Mouse (Mus musculus): ENCODE data around the gene Col4a2. TPM values are rescaled to one million over a fixed set of nuclear protein-coding genes. Genes with fewer than 3 reads are reported as not detected.
A peak's percentile ranks its signal among the peaks of the same experiment; 100 is the strongest.

The Col4a2 gene
- polyA plus RNA-seq, 1 experiment from 2014 or later, result 76.7 TPM

DNA sequence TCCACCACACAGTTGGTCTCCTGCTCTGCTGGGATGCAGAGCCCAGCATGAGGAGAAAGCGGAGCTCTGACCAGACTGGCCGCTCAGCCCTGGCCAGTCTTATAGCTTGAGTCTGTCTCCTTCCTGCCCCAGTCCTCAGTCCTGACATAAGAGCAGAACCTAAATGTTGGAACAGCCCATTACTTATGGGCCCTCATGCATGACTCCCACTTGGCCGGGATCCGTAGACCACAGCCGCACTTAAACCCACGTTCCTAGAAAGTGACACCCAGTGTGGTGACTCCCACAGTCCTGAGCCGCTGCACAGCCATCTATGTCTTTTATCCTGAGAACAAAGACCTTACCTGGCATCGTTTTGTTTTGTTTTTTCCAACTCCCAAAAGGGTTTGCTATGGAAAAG, 2.0 kb downstream of the Col4a2 start:
- ATAC-seq (ENCODE audit: low FRiP score, low read depth), result no peak
- Histone ChIP-seq H3K9ac (no peak overlapping the region), H3K27ac (no peak overlapping the region), H3K27me3 (replicated peaks) (peaks cover 46% of the 10 kb centered on the region), H3K4me1 (peaks cover 24% of the 10 kb centered on the region), H3K4me2 (replicated peaks) (peak overlapping the region; percentile 90), H3K36me3 (no peaks in the 10 kb centered on the region), H3K4me3 (0 out of 2 replicates have a peak overlapping the region, but pooled peaks have one; percentile 9), H3K9me3 (no peaks in the 10 kb centered on the region)
- 77% methylated on average over 8 of the region's 8 CpGs for WGBS

DNA sequence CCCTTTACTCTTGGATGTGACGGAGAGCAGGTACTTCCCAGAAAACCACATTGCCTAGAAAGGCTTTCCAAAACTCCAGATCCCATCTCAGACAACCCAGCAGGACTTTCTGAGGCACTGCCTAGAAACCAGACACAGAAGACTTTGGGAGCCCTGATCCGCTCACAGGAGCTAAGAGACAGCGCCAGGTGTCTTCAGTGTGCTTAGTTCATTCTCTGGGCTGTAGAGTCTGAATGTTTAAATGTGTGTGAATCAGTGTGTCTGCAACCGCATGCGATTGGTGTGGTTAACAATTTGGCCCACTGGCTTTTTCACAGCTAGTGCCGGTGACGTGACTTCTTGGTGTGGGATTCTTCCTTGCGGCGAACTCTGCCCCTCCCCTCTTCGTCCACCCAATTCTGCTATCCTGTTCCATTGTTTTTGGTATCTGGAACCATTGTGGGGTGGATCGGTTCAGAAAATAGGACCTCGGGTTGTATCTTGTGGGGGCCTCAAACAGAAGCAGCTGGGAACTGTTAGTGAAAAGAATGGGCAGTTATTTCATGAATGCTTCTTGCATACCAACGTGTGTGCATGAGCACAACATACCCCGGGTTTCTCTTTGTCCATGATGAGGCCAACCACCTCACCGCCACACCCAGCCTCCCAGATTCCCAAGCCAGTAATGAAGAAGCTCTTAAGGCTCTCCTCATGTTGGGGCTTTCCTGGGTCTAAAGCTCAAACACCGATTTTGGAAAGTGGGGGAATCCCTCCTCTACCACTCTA, 2.8 kb downstream of the Col4a2 start:
- H3K27ac ChIP-seq, result no peak overlapping the region
- H3K36me3 ChIP-seq, result no peaks in the 10 kb centered on the region
- H3K4me3 ChIP-seq, result no peak overlapping the region
- peaks cover 43% of the 10 kb centered on the region for H3K27me3 ChIP-seq (replicated peaks)
- no peaks in the 10 kb centered on the region for H3K9me3 ChIP-seq
- ATAC-seq (ENCODE audit: low FRiP score, low read depth), result no peak
- H3K4me1 ChIP-seq, result peaks cover 24% of the 10 kb centered on the region
- H3K9ac ChIP-seq, result no peak overlapping the region
- WGBS, result 80% methylated on average over 16 of the region's 16 CpGs
- H3K4me2 ChIP-seq (replicated peaks), result no peak overlapping the region; the same call in 1 of the 2 replicates

DNA sequence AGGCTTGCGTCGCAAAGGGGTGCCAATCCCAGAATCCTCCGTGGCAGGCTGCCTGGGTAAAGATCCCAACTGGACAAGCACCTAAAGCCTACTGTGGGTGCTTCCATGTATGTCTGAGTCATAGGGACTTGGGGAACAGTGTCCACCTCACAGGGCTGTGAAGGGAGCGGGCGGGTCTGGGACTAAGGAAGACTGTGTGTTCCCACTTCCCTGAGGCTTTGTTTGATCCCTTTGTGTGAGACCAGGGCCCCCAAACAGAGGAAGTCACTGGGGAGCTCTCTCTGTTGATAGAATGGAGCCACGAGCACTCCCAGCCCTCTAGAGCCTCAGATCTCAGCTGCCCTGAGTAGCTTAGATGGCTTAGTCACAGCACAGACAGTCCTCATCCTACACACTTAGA, 3.5 kb downstream of the Col4a2 start:
- no peak overlapping the region for H3K9ac ChIP-seq
- no peak for ATAC-seq (ENCODE audit: low FRiP score, low read depth)
- H3K4me1 ChIP-seq, result peaks cover 24% of the 10 kb centered on the region
- no peak overlapping the region; the same call in 1 of the 2 replicates for H3K4me2 ChIP-seq (replicated peaks)
- WGBS, result 78% methylated on average over 6 of the region's 6 CpGs
- no peak overlapping the region for H3K27ac ChIP-seq
- H3K4me3 ChIP-seq, result no peak overlapping the region
- H3K9me3 ChIP-seq, result no peaks in the 10 kb centered on the region
- peaks cover 41% of the 10 kb centered on the region for H3K27me3 ChIP-seq (replicated peaks)
- no peaks in the 10 kb centered on the region for H3K36me3 ChIP-seq

DNA sequence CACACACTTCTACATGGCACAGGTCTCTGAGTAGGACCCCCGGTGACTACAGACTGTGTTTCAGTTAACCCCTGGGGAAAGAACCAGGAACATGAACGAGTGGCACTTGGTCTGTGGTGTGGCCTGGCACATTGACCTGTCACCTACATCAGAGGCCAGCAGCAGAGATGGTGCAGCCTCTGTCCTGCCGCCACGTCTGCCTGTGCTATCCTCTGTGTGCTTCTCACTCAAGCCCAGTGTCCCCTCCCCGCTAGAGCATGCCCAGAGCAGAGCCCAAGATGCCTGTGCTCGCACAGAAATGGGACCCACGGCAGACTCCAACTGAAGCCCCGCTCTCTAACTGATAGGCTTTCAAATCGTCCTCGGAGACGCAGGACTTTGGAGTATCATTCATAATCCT, 6.8 kb downstream of the Col4a2 start:
- no peaks in the 10 kb centered on the region for H3K9me3 ChIP-seq
- no peak overlapping the region for H3K4me3 ChIP-seq
- H3K9ac ChIP-seq, result no peak overlapping the region
- no peaks in the 10 kb centered on the region; the same call in 1 of the 2 replicates for H3K4me1 ChIP-seq
- no peak overlapping the region for H3K27ac ChIP-seq
- no peak overlapping the region for H3K4me2 ChIP-seq (replicated peaks)
- 91% methylated on average over 11 of the region's 11 CpGs for WGBS
- no peaks in the 10 kb centered on the region for H3K36me3 ChIP-seq
- H3K27me3 ChIP-seq (replicated peaks), result peaks cover 8% of the 10 kb centered on the region
- ATAC-seq (ENCODE audit: low FRiP score, low read depth), result no peak

DNA sequence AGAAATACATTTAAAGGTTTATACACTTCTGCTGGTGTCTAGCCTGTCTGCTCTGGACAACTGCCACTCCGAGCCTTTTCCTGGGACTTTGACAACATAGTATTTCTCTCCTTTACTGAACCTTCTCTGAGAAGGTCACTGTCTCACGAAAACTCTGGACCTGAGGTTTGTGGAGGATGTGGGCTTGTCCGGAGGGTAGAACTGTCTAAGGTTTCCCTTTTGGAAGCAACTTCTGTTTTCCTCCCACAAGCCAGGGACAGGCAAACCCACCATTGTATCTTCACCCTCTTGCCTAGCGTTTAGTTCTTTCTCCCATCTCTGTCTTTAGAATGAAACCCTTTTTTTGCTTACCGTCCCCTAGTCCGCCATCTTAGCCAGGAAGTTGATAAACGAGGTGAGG, 9.2 kb downstream of the Col4a2 start:
- H3K4me3 ChIP-seq, result no peak overlapping the region
- no peak overlapping the region for H3K27ac ChIP-seq
- no peak overlapping the region for H3K9ac ChIP-seq
- H3K4me1 ChIP-seq, result peaks cover 3% of the 10 kb centered on the region; the same call in 1 of the 2 replicates
- 90% methylated on average over 7 of the region's 7 CpGs for WGBS
- H3K9me3 ChIP-seq, result no peaks in the 10 kb centered on the region
- no peak overlapping the region for H3K4me2 ChIP-seq (replicated peaks)
- no peaks in the 10 kb centered on the region for H3K27me3 ChIP-seq (replicated peaks)
- no peaks in the 10 kb centered on the region for H3K36me3 ChIP-seq
- ATAC-seq (ENCODE audit: low FRiP score, low read depth), result no peak

DNA sequence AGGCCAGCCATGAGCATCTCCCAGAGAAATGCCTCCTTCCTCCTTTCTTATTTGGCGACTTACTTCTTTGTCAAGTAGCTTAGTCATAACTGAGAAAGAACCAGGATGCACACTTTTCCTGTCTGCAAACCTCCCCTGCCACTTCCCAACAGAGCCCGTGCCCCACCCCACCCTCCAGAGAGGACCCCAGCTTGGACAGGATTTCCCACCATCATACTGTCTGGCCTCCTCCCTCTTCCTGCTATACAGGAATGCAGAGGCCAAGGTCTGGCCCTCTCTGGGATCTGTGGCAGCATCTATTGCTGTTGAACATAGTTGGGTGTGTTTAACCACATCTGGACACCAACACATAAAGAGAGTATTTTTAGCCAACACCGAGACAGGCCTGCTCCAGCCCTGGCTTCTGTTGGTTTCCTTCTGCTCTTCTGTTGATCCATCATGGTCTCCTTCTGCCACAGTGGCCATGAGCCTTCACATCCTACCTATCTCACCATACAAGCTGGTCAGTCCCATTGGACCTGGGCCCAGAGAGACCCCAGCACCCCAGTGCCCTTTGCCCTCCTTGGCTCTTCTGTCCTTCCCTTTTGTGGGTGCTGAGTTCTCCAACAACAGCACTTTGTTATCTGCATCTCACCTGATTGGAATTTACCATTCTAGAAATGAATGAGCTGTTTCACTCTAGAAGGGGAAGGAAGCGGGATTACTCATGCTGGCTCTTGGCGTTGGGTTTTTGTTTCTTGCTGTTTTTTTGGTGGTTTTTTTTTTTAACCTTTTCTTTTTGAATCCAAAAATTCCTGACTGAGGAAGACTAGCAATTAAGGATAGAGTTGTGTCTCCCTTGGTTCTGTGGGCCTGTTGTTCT, 10.3 kb downstream of the Col4a2 start:
- no peak overlapping the region for H3K4me3 ChIP-seq
- ATAC-seq (ENCODE audit: low FRiP score, low read depth), result no peak
- 88% methylated on average over 5 of the region's 5 CpGs for WGBS
- peaks cover 3% of the 10 kb centered on the region; the same call in 1 of the 2 replicates for H3K4me1 ChIP-seq
- H3K4me2 ChIP-seq (replicated peaks), result no peak overlapping the region
- no peak overlapping the region for H3K27ac ChIP-seq
- no peaks in the 10 kb centered on the region for H3K36me3 ChIP-seq
- H3K9ac ChIP-seq, result no peak overlapping the region
- H3K9me3 ChIP-seq, result no peaks in the 10 kb centered on the region
- H3K27me3 ChIP-seq (replicated peaks), result no peaks in the 10 kb centered on the region

DNA sequence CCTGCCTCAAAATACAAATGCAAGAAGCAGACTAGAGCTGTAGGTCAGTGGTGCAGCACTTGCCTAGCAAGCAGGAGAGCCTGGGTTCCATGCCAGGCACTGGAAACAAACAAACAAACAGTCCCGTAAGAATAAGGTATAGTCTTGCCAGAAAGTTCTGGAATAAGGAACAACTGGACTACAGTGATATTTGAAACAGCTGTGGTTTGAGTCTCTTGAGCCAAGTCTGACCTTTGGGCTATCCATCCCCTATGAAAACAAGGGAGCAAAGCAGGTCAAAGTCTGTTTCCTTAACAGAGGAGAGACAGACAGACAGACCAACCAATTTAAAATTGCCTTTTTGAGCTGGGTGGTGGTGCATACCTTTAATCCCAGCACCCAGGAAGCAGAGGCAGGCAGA, 11.1 kb downstream of the Col4a2 start:
- H3K4me2 ChIP-seq (replicated peaks), result no peak overlapping the region
- H3K4me3 ChIP-seq, result no peak overlapping the region
- 87% methylated on average over 1 of the region's 1 CpGs for WGBS
- H3K4me1 ChIP-seq, result peaks cover 3% of the 10 kb centered on the region; the same call in 1 of the 2 replicates
- no peak overlapping the region for H3K27ac ChIP-seq
- no peaks in the 10 kb centered on the region for H3K27me3 ChIP-seq (replicated peaks)
- no peaks in the 10 kb centered on the region for H3K36me3 ChIP-seq
- no peaks in the 10 kb centered on the region for H3K9me3 ChIP-seq
- ATAC-seq (ENCODE audit: low FRiP score, low read depth), result no peak
- no peak overlapping the region for H3K9ac ChIP-seq

DNA sequence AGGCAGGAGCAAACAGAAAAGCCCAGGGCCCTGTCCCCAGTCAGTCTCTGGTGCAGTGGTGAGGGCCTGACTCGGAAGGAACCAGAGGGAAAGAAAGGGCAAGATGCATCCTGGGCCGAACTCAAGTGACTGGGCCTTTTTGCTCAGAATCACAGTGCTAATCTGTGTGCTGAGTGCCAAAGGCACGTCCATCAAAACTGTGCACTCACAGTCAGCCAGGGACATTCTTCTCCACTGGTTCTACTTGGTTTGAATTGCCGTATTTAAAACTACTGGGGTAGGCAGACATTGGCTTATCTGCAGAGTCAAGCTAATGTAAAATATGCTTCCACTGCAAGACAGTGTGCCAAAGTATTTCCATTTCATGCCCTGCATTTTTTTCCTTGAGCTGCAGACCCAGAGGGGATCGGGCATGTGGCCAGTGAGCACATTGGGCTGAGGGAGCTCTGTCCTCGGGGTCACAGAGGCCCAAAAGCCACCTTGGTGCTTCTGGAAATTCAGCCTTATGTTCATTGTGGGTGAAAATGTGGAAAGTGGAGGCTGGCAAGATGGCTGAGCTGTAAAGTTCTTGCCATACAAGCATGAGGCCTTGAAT, 12.3 kb downstream of the Col4a2 start:
- WGBS, result 85% methylated on average over 6 of the region's 6 CpGs
- H3K4me1 ChIP-seq, result peaks cover 3% of the 10 kb centered on the region; the same call in 1 of the 2 replicates
- no peaks in the 10 kb centered on the region for H3K27me3 ChIP-seq (replicated peaks)
- H3K36me3 ChIP-seq, result no peaks in the 10 kb centered on the region
- H3K9ac ChIP-seq, result no peak overlapping the region
- H3K4me2 ChIP-seq (replicated peaks), result no peak overlapping the region
- H3K4me3 ChIP-seq, result no peak overlapping the region
- ATAC-seq (ENCODE audit: low FRiP score, low read depth), result no peak
- H3K9me3 ChIP-seq, result no peaks in the 10 kb centered on the region
- H3K27ac ChIP-seq, result no peak overlapping the region

DNA sequence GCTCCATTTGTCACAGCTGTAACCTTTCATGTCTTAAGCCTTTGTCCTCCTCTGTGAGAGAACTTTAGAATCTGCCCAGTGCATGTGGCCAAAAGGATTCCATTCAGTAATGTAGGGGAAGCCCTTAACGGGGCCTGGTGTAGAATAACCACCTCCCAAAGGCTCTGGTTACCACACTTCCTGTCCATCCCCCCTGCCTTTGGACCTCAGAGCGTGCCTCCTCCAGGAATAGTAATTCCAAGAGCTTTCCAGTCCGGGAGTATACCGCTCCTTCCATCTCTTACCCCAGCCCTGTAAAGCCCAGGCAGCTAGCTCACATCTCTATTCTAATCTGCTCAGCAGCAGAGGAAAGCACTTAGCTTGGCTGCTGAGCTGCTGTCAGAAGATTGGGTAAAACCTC, 14.7 kb downstream of the Col4a2 start:
- Histone ChIP-seq H3K4me1 (peaks cover 3% of the 10 kb centered on the region; the same call in 1 of the 2 replicates), H3K9me3 (no peaks in the 10 kb centered on the region), H3K36me3 (no peaks in the 10 kb centered on the region), H3K4me2 (replicated peaks) (no peak overlapping the region), H3K27me3 (replicated peaks) (no peaks in the 10 kb centered on the region), H3K27ac (no peak overlapping the region), H3K4me3 (no peak overlapping the region), H3K9ac (no peak overlapping the region)
- ATAC-seq (ENCODE audit: low FRiP score, low read depth), result no peak
- 55% methylated on average over 4 of the region's 4 CpGs for WGBS

DNA sequence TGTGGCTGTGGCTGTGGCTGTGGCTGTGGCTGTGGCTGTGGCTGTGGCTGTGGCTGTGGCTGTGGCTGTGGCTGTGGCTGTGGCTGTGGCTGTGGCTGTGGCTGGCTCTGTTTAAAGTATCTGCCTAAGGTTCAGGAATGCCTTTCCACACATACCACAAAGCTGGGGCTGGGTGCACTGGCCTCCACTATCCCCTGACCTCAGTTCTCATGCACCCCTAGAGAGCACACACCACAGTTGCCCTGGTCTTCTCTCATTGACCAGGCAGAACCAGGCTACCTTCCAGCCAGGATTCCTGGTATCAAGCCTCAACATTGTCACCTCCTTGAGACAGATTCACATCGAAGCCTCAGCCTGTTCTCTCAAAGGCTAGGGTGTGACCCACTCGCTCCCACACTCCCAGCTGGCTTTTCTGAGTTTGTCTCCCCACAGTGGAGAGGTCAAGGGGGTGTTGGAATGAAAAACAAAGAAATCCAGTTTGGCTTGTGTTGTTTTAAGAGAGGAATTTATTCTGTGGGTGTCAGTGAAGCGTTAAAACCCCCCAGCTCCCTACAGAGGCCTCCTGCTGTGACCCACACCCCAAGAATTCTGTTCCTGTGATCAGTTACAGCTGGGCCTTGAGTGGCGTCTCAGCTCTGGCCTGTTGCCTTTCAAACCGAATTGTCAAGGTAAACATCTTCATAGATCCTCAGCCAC, 15.3 kb downstream of the Col4a2 start:
- ATAC-seq (ENCODE audit: low FRiP score, low read depth), result no peak
- Histone ChIP-seq H3K9me3 (no peaks in the 10 kb centered on the region), H3K4me1 (peaks cover 3% of the 10 kb centered on the region; the same call in 1 of the 2 replicates), H3K4me2 (replicated peaks) (no peak overlapping the region), H3K36me3 (no peaks in the 10 kb centered on the region), H3K9ac (no peak overlapping the region), H3K4me3 (no peak overlapping the region), H3K27ac (no peak overlapping the region), H3K27me3 (replicated peaks) (no peaks in the 10 kb centered on the region)
- 63% methylated on average over 5 of the region's 5 CpGs for WGBS

DNA sequence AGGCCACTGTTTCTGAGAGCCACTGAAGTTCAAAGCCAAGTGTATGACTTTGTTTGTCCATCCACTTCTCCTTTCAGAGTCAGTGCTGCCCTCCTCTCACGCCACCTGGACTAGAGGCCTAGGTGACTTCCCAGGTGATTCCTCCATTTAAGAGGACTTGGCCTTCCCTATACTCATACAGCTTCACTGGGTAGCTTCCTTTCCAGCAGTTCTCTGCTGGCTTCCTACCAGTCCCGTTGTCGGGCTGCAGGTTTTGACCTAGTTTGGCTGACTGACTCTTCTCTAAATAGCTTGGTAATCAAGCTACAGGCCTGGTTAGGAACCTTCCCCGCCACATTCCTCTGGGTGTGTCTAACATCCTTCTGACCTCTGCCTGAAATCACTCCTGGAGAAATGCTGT, 19.0 kb downstream of the Col4a2 start:
- H3K4me2 ChIP-seq (replicated peaks), result no peak overlapping the region
- ATAC-seq (ENCODE audit: low FRiP score, low read depth), result no peak
- H3K27ac ChIP-seq, result no peak overlapping the region
- H3K4me3 ChIP-seq, result no peak overlapping the region
- H3K9me3 ChIP-seq, result no peaks in the 10 kb centered on the region
- H3K27me3 ChIP-seq (replicated peaks), result no peaks in the 10 kb centered on the region
- H3K9ac ChIP-seq, result no peak overlapping the region
- no peaks in the 10 kb centered on the region; the same call in 1 of the 2 replicates for H3K4me1 ChIP-seq
- no peaks in the 10 kb centered on the region for H3K36me3 ChIP-seq
- 84% methylated on average over 4 of the region's 4 CpGs for WGBS

DNA sequence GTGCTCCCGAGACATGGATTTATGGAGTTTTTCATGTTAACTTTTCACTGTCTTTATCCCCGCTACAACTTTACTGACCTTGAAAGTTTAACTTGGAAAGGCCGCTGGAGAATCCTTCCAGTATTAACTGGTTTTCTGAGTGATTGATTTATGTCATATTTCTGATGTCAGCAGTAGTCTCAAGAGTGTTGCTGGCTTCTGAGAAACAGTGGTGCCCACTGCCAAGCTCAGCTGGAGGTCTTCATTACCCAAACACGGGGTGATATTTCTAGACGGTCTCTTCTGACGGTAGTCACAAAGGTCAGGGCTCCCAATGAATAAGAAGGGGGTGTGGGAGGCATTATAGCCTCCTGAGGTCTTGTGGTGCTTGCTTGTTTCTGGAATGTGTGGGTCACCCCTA, 21.1 kb downstream of the Col4a2 start:
- Histone ChIP-seq H3K36me3 (no peaks in the 10 kb centered on the region), H3K9ac (no peak overlapping the region), H3K27me3 (replicated peaks) (no peaks in the 10 kb centered on the region), H3K4me3 (no peak overlapping the region), H3K27ac (no peak overlapping the region), H3K4me2 (replicated peaks) (no peak overlapping the region), H3K9me3 (no peaks in the 10 kb centered on the region), H3K4me1 (no peaks in the 10 kb centered on the region)
- 74% methylated on average over 6 of the region's 6 CpGs for WGBS
- ATAC-seq (ENCODE audit: low FRiP score, low read depth), result no peak

Data from neural tube, embryonic 12.5 days (tissue).